Mouse (Mus musculus) layer of hippocampus, adult 8-10 months (tissue): Measurements from ENCODE around the gene Itgb3bp. TPM values are rescaled to one million over a fixed set of nuclear protein-coding genes. Genes with fewer than 3 reads are reported as not detected.

Experiments
- DNase-seq, 2 experiments: peaks; one replicate each; pipeline ENCODE4 v3.0.0; 2022; ENCODE audit warnings: low spot score in 2 of 2
- total RNA-seq, 4 experiments: library from RNA; stranded (reverse); gene quantifications; 2 replicates each; pipeline ENCODE4 v1.2.4; 2022

Itgb3bp gene
- total RNA-seq, 4 experiments from 2014 or later = 3.5 to 7.3 (median 5.3) TPM

DNA sequence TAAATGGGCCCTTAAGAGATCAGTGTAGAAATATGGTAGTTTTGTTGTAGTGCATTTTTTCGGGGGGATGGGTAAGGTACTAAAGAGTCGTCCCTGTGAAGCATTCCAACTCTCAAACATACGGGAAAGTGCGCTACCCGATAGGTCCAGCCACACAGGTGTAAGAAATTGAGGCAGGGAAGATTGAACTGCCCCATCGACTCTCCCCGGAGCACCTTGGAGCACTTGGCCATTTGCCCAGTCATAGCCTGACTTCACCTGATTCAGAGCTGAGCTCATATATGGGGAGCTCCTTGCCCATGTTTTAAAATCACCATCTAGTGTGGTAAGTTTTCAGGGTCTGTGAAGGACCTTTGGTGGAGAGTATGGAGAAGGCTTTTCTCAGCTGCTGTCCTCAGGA, 5.2 kb upstream of the Itgb3bp start:
- DNase-seq = no peak

- no peak for DNase-seq
These were observed 2.2 kb upstream of the Itgb3bp start for GRCm38 (mm10) chr4:99931807-99932206.

DNA sequence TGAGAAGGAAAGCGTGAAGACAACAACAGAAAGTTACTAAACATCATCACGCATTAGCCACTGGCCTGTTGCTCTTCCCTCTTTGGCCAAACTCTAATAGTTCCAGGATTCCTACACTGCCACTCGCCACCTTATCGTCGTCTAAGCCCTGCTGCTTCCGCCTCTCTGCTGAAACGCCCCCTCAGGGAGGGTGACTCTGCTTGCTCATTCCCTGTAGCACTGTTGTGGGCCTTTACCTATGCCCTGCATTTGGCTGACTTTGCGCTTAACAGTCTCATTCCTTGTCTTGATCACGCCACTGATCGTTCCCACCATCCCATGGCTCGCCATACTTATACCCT, 1.6 kb upstream of the Itgb3bp start:
- DNase-seq = no peak

- no peak for DNase-seq
These were observed 1.1 kb upstream of the Itgb3bp start for GRCm38 (mm10) chr4:99930518-99931239.

DNA sequence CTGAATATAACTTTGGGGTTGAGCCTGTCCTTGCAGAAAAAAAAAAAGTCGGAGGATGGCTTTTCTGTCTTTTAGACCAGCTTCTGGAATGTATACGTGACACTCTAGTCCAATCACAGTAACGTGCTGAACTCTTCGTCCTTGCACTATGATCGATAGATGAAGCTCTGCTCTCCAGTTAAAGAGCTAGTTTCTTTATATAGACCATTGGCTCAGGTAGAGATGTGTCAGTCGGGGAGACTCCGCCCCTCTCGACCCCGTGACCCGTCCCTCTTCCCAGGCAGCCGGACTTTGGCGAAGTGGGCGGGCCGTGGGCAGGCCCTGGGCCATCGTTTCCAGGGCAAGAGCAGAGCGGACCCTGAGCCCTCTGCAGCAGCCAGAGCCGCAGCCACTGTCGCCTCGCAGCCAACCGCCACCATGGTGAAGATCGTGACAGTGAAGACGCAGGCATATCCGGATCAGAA, 432 bp downstream of the Itgb3bp start, which contains the start of gene Pgm1:
TSS of gene Pgm1 (plus strand) at position 266 of the 464 bp plus-strand sequence.
- DNase-seq = peak in 1 of 2 experiments; percentile 70

DNA sequence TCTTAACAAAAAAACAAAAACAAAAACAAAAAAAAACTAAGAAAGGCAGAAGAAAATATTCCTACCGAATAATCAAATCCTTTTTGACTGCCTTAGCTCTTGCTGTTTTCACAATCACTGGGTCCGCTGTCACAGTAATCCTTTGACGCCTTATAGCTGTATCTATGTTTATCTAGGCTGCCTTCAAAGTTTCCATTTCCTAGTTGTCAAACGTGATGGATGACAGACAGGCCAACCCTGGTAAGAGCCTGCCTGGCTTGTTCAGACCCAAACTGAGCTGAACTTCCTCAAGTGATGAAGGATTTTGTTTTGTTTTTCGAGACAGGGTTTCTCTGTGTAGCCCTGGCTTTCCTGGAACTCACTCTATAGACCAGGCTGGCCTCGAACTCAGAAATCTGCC, 1.1 kb downstream of the Itgb3bp start:
- DNase-seq = no peak

DNA sequence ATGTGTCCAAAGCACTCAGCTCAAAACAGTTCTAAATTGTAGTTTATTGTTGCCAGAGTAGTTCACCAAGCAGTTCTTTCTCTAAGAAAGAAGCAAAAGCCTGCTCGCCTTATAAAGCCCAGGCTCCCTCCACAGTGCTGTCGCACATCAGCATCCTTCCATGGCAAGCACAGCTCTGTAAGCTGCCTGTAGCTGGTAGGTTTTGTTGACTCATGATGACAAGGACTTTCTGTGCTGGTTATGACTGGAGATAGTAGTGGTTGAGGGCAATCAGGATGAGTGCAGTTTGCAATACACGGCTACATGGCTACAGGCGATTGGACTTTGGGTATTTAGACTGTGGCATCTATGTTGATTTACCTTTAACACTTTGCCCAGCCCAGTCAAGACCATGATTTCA, 3.2 kb downstream of the Itgb3bp start:
- DNase-seq = no peak

GRCm38 (mm10) chr4:99913894-99914451, 15.6 kb downstream of the Itgb3bp start:
- DNase-seq = no peak

DNA sequence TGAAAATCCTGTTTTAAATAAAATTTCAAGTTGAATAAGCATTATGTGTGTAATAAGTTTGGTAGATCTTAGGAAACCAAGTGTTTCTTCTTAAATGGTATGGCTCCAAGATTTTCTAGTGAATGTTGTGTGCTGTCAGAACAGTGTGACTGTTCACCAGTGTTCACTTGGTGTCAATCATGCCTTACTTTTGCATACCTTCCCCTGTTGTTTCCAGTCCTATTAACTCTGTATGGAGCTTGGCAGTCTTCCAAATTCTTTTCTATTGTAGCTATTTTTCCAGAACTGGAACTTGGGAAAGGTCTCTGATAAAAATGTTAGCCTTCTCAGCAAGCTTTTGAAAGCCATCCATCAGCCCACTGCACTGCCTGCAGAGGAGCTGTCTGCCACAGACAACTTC, 47.2 kb downstream of the Itgb3bp start:
- DNase-seq = no peak

- no peak for DNase-seq
These were observed 47.7 kb downstream of the Itgb3bp start for GRCm38 (mm10) chr4:99881882-99882281.

DNA sequence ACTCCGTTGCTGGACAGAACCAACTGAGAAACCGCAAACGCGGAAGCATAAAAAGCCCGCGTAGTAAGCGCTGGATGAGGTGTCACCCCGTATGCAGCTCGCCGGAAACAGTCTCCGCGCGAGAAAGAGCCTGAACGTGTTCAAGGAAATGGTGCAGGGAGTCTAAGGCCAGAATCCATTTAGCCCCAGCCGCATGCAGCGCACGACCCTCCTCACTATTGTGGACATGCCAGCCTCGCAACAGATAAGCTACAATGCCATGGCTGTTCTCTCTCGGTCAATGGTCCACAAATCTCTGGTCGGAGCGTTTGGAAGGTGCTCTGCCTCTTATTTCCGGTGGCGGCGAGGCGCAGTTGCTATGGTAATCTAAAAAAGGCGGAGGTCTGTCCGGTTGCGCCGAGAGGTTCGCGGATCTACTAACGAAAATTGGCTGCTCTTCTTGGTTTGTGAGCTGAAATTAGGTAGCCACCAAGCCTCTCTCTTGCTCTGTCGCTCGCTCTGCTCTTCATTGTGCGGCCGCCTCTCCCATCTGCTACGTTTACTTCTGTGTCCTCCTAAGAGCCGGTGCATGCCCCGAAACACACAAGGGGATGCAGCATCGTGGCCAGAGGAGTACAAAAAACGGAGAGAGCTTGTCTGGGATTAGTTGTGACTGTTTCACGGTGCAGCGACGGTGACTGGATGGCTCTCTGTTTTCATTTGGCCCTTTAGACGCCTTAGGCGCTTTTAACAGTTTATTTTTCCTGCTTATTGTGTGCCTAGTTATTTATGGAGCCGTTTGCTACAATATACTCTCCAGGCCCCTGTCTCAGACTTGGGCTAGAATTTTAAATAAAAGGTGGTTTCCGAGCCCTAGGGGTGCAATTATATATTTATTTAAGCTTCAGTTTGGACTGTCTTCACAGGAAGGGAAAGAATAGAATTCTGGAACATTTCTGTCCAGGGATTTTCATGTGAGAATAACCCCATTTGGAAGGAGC, 100.2 kb downstream of the Itgb3bp start, which contains the start of gene Efcab7:
TSS of gene Efcab7 (plus strand) at position 105 of the 980 bp plus-strand sequence.
- DNase-seq = peak; percentile 81 to 90

DNA sequence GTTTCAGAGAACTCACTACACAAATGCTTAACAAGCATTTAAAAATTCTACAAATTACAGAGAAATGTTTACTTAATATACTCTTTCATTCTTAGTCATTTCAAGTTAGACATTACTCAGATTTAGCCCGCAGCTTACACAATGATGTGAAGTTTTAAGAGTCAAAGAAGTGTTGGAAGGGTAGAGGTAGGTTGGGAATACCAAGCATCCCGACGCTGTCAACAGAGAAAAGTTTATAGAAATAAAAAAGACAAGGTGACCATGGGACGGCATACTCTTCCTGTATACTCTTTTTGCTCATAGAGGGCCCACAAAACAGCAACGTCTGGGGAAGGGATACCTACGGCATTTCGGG, 100.9 kb downstream of the Itgb3bp start:
- no peak for DNase-seq

GRCm38 (mm10) chr4:99828337-99828736, 101.3 kb downstream of the Itgb3bp start:
- DNase-seq = no peak

GRCm38 (mm10) chr4:99816697-99817460, 112.7 kb downstream of the Itgb3bp start:
- DNase-seq = no peak

DNA sequence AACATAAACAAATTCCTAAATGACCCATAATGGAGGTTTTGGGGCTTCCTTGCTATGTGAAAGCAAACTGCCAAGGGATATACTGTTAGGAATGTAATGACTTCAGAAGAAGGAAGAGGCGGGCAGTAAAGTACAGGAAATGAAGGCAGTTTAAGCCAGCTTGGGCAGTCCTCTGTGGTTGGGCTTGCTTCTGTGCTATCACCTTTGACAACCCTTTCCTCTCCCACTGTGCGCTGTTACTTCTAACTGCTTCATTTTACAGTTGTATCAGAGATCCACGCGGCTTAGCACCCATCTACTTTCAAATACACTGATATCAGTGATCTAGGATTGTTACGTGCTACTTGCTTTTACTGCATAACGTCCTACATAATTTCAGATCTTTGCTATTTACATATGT, 137.2 kb downstream of the Itgb3bp start:
- DNase-seq = no peak

- no peak for DNase-seq
These were observed 156.6 kb downstream of the Itgb3bp start for GRCm38 (mm10) chr4:99773041-99773440.

- no peak for DNase-seq
These were observed 159.1 kb downstream of the Itgb3bp start for GRCm38 (mm10) chr4:99770555-99770954.

DNA sequence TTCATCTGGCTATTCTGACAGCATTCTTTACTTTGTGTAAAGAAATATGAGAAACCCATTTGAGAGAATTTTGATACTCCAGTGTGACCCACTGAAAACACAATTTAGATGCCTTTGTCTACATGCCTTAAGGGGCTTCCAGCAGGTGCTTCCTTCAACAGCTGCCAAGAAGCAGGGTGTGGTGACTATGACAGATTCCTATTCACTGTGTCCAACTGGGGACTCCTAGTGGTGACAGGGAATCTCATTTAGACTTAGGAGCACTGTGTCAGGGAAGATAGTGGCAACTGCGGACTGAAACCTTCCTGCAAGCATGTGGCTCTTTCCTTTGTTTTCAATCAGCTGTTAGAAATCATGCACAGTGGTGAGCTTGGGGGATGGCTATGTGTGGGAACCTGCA, 162.9 kb downstream of the Itgb3bp start:
- DNase-seq = no peak

- no peak for DNase-seq
These were observed 163.3 kb downstream of the Itgb3bp start for GRCm38 (mm10) chr4:99766303-99766702.

DNA sequence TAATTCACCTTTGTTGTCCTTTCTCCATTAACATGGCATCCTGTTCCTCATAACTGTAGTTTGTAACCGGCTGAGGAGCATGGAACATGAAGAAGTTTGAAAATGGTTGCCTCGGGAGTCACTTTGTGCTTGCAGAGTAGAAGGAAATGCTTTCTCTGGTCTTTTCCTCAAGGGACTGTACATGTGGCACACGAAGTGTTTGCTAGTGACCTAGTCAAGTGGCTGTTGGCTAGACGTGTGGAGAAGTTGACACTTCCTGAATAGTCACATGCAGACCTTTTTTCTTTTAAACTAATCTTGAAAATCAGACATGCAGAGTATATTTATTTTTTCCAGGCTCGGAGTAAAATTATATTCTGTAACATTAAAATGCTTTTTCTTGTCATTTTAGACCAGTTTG, 177.2 kb downstream of the Itgb3bp start:
- DNase-seq = no peak

DNA sequence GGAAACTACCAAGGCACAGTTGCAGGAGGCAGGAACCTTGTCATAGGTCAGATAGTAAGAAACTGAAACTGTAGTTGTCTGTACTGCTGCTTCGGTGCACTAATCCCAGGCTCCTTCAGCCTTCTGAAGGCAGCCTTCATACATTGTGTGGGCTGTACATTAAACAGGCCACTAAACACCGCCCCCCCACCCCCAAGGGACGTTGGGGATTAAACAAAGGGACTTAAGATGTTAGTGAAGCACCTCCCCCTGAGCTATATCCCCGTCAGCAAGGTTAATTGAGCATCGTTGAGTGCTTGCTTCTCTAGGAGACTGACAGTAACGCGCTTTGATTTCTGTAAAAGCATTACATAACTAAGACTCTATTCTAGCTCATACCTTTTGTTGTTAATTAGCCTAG, 189.8 kb downstream of the Itgb3bp start:
- no peak for DNase-seq
